Mouse (Mus musculus): ENCODE data around the gene Med12l.

DNA sequence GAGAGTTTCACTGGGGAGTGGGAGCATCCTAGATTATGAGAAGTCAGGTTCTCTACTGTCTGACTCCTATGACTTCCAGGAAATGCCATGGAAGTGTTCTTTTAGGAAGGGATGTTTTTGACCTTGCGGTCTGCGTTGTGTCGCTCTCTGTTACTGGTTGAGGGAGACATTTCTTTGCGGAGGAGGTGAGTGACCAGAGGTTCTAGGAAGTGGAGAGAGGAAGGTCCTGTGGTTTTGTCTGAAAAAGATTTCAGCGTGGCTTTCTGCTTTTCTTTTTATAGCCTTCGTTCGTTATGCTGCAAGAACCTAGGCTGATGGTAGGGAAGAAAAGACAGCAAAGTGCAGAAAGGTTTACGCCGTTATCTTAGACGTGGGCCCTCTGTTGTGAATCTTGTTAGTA, 92.9 kb downstream of the Med12l start:
- no peak for TF ChIP-seq CTCF (IDR thresholded peaks at IDR 0.05; ENCODE audit: low read depth)
- TF ChIP-seq EP300 (IDR thresholded peaks at IDR 0.05; ENCODE audit: low read depth) = no peak
